Mouse (Mus musculus) embryonic facial prominence, embryonic 11.5 days (tissue): ENCODE data around the gene Rai1. TPM values are rescaled to one million over a fixed set of nuclear protein-coding genes. Genes with fewer than 3 reads are reported as not detected.

Experiments used
- ATAC-seq: fragments of 200-750 bp; cut with Nextera tagmentation; replicated peaks from 2 replicates; pipeline ENCODE4 v1.8.0; 2017; ENCODE audit warnings: low read depth; ENCODE audit not compliant: insufficient number of reproducible peaks, low FRiP score, low TSS enrichment
- DNase-seq: peaks from one replicate; pipeline ENCODE4 v3.0.0-alpha.2; 2015; ENCODE audit warnings: low spot score
- H3K27ac ChIP-seq: fragments of 300-500 bp; sonication (generic); replicated peaks from 2 replicates; pipeline ENCODE4 v1.5.1; 2014; ENCODE audit warnings: mild to moderate bottlenecking, low read depth, low read length, control low read depth
- H3K27me3 ChIP-seq: fragments of 300-500 bp; sonication (generic); 2 replicates; pipeline ENCODE4 v1.6.1; 2014; ENCODE audit warnings: mild to moderate bottlenecking, low read length, moderate library complexity, mixed read lengths; ENCODE audit not compliant: control insufficient read depth, insufficient read depth
- H3K36me3 ChIP-seq: fragments of 300-500 bp; sonication (generic); replicated peaks from 2 replicates; pipeline ENCODE4 v1.6.1; 2014; ENCODE audit warnings: low read depth, mild to moderate bottlenecking, low read length, moderate library complexity, mixed read lengths; ENCODE audit not compliant: control insufficient read depth, insufficient read depth
- H3K4me1 ChIP-seq: fragments of 300-500 bp; sonication (generic); 2 replicates; pipeline ENCODE4 v1.6.1; 2014; ENCODE audit warnings: low read length, mixed read lengths; ENCODE audit not compliant: control insufficient read depth, insufficient read depth
- H3K4me2 ChIP-seq: fragments of 300-500 bp; sonication (generic); 2 replicates; pipeline ENCODE4 v1.6.1; 2014; ENCODE audit warnings: low read depth, mild to moderate bottlenecking, control low read depth, low read length, moderate library complexity
- H3K4me3 ChIP-seq: fragments of 300-500 bp; sonication (generic); 2 replicates; pipeline ENCODE4 v1.5.1; 2014; ENCODE audit warnings: low read depth, low read length, control low read depth
- H3K9ac ChIP-seq: fragments of 300-500 bp; sonication (generic); replicated peaks from 2 replicates; pipeline ENCODE4 v1.6.1; 2014; ENCODE audit warnings: mild to moderate bottlenecking, control low read depth, low read length
- H3K9me3 ChIP-seq: fragments of 300-500 bp; sonication (generic); replicated peaks from 2 replicates; pipeline ENCODE4 v1.6.1; 2016; ENCODE audit warnings: mild to moderate bottlenecking, low read length, inconsistent platforms, mixed read lengths; ENCODE audit not compliant: control insufficient read depth
- WGBS: fragments of 180-500 bp; shearing (Covaris S2); extraction: QIAGEN DNeasy Blood & Tissue Kit; methylation state at CpG from one replicate; pipeline ENCODE4 v1.1.7; 2014; 5-methylcytosine and 5-hydroxymethylcytosine counted together
- polyA plus RNA-seq: library from polyadenylated mRNA; unstranded; fragments of >200 nt; fragmentation: Nextera tagmentation; extraction: Ambion mirVana; gene quantifications from 2 replicates; pipeline ENCODE4 v1.2.1, GENCODE M21; 2014

Gene Rai1
- polyA plus RNA-seq, 1 experiment from 2014 or later: 21.0 TPM

- H3K36me3 ChIP-seq: peaks cover 24% of the 10 kb centered on the region
- H3K9me3 ChIP-seq: no peaks in the 10 kb centered on the region
- 95% methylated on average over 26 of the region's 26 CpGs for WGBS
- H3K27ac ChIP-seq: no peak overlapping the region
- 0 out of 2 replicates have a peak, but pooled peaks cover 2% of the 10 kb centered on the region for H3K4me1 ChIP-seq
- no peak overlapping the region for H3K9ac ChIP-seq
- no peak overlapping the region for H3K4me3 ChIP-seq
- DNase-seq (no peak), ATAC-seq (no peak)
- H3K27me3 ChIP-seq: no peaks in the 10 kb centered on the region
- no peak overlapping the region for H3K4me2 ChIP-seq
Observed at GRCm38 (mm10) chr11:60202710-60203638, 98.2 kb downstream of the Rai1 start.

GRCm38 (mm10) chr11:60205026-60205425 is 100.2 kb downstream of the Rai1 start:
- H3K9ac ChIP-seq: no peak overlapping the region
- 91% methylated on average over 11 of the region's 12 CpGs for WGBS
- H3K4me1 ChIP-seq: peaks cover 6% of the 10 kb centered on the region
- no peaks in the 10 kb centered on the region for H3K27me3 ChIP-seq
- no peak for DNase-seq
- H3K36me3 ChIP-seq: peaks cover 24% of the 10 kb centered on the region
- H3K27ac ChIP-seq: no peak overlapping the region
- ATAC-seq: no peak
- no peak overlapping the region for H3K4me3 ChIP-seq
- H3K9me3 ChIP-seq: no peaks in the 10 kb centered on the region
- no peak overlapping the region for H3K4me2 ChIP-seq

- no peak overlapping the region for H3K4me3 ChIP-seq
- 66% methylated on average over 5 of the region's 5 CpGs for WGBS
- no peak for DNase-seq
- no peak overlapping the region for H3K4me2 ChIP-seq
- no peaks in the 10 kb centered on the region for H3K9me3 ChIP-seq
- H3K4me1 ChIP-seq: peaks cover 12% of the 10 kb centered on the region
- H3K27me3 ChIP-seq: no peaks in the 10 kb centered on the region
- H3K27ac ChIP-seq: no peak overlapping the region
- no peak for ATAC-seq
- no peak overlapping the region for H3K9ac ChIP-seq
- H3K36me3 ChIP-seq: peaks cover 19% of the 10 kb centered on the region
Observed at GRCm38 (mm10) chr11:60206207-60206606, 101.4 kb downstream of the Rai1 start.

DNA sequence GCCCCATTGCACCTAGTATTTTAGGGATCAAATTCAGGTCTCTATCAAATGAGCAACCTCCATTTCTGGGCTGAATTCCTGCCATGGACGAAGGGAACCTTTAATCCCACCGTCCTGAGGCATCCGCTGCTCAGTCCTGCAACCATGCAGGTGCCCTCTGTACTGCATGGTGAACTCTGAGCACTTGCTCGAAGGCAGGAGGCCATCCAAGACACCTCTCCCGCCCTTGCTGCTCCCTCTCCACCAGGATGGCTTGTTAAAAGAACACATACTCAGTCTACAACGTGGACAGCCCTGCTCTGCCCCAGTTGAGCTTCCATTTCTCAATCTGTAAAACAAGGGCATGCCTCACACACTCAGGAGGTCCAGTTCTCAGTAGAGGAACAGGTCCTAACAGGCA is 103.4 kb downstream of the Rai1 start:
- Histone ChIP-seq H3K4me3 (no peak overlapping the region), H3K4me1 (peaks cover 13% of the 10 kb centered on the region), H3K27me3 (no peaks in the 10 kb centered on the region), H3K27ac (no peak overlapping the region), H3K9me3 (no peaks in the 10 kb centered on the region), H3K4me2 (peak overlapping the region; percentile 81), H3K9ac (peak overlapping the region; percentile 56), H3K36me3 (peaks cover 9% of the 10 kb centered on the region)
- DNase-seq (no peak), ATAC-seq (no peak)
- WGBS: 63% methylated on average over 6 of the region's 6 CpGs

DNA sequence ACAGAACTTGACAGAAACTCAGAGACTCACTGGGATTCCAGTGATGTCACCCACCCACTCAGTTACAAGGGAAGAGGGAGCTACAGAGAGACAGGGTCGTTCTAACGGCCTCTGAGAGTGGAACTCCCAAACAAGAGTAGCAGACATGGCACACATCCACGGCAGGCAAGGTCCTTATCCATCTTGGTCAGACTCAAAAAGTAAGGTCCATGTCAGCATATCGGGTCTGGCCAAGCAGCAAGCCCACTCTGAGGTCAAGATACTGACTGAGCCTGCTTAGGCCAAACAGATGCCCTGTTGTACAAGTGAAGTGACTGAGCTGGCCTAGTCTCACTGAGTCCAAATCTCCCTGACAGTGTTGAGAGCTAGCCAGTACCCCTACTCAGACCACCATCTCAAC is 103.9 kb downstream of the Rai1 start:
- peak overlapping the region; percentile 81 for H3K4me2 ChIP-seq
- H3K27me3 ChIP-seq: no peaks in the 10 kb centered on the region
- peaks cover 13% of the 10 kb centered on the region for H3K4me1 ChIP-seq
- H3K4me3 ChIP-seq: peak overlapping the region; percentile 38; the same call in 1 of the 2 replicates
- no peak for DNase-seq
- H3K9me3 ChIP-seq: no peaks in the 10 kb centered on the region
- H3K36me3 ChIP-seq: peaks cover 7% of the 10 kb centered on the region; the same call in 1 of the 2 replicates
- H3K9ac ChIP-seq: peak overlapping the region; percentile 56
- H3K27ac ChIP-seq: 0 out of 2 replicates have a peak overlapping the region, but pooled peaks have one; percentile 1
- WGBS: 62% methylated on average over 4 of the region's 4 CpGs
- ATAC-seq: no peak

GRCm38 (mm10) chr11:60209217-60209932 is 104.6 kb downstream of the Rai1 start:
- H3K4me3 ChIP-seq: peak overlapping the region; percentile 38
- peak overlapping the region; percentile 56 for H3K9ac ChIP-seq
- no peaks in the 10 kb centered on the region for H3K9me3 ChIP-seq
- ATAC-seq (no peak; the same call in 1 of the 2 replicates), DNase-seq (no peak)
- H3K27ac ChIP-seq: 0 out of 2 replicates have a peak overlapping the region, but pooled peaks have one; percentile 70
- H3K4me2 ChIP-seq: peak overlapping the region; percentile 81
- H3K27me3 ChIP-seq: no peaks in the 10 kb centered on the region
- H3K36me3 ChIP-seq: peaks cover 4% of the 10 kb centered on the region; the same call in 1 of the 2 replicates
- H3K4me1 ChIP-seq: peaks cover 13% of the 10 kb centered on the region
- 72% methylated on average over 7 of the region's 7 CpGs for WGBS

DNA sequence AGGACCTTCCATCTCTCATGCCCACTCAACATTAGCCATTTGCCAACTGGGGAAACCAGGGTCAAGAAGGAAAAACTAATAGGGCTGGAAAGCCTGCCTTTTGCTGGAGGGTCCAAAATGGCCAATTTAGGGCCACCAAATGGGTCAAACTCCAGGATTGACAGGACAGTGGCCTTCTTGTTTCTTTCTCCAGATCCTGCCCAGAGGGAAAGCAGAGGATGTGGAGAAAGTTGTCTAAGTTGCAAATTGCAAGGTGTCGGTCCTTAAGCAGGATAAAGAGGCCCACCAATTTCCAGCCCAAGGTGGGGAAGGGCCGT is 105.1 kb downstream of the Rai1 start:
- WGBS: 0% methylated on average over 2 of the region's 2 CpGs

More for the DNA sequence above, 105.1 kb downstream of the Rai1 start:
- no peaks in the 10 kb centered on the region for H3K27me3 ChIP-seq
- DNase-seq: no peak
- no peaks in the 10 kb centered on the region; the same call in 1 of the 2 replicates for H3K36me3 ChIP-seq
- H3K27ac ChIP-seq: peak overlapping the region; percentile 70
- peak overlapping the region; percentile 38 for H3K4me3 ChIP-seq
- peaks cover 13% of the 10 kb centered on the region for H3K4me1 ChIP-seq
- ATAC-seq: no peak
- no peaks in the 10 kb centered on the region for H3K9me3 ChIP-seq
- H3K9ac ChIP-seq: peak overlapping the region; percentile 56
- H3K4me2 ChIP-seq: peak overlapping the region; percentile 81
